Mouse (Mus musculus) frontal cortex, adult 2 months (tissue): ENCODE measurements around the gene Olfr1216. TPM values are rescaled to one million over a fixed set of nuclear protein-coding genes. Genes with fewer than 3 reads are reported as not detected.
"Not testable (repeated sequence)": the region's sequence is repeated elsewhere in the genome, so short reads cannot be mapped to it uniquely, and the experiment has no call there.

Source experiments
- DNase-seq, 2 experiments: peaks; one replicate each; pipeline ENCODE4 v3.0.0; 2022; ENCODE audit warnings: low spot score in 1 of 2; ENCODE audit errors: extremely low spot score in 1 of 2
- polyA plus RNA-seq: library from polyadenylated mRNA; depleted of rRNA; stranded (reverse); fragments of >200 nt; gene quantifications from 2 replicates; pipeline ENCODE4 v1.2.3, GENCODE M21; 2012; rRNA removed

Olfr1216 gene
- polyA plus RNA-seq = not detected in 2 replicates

DNA sequence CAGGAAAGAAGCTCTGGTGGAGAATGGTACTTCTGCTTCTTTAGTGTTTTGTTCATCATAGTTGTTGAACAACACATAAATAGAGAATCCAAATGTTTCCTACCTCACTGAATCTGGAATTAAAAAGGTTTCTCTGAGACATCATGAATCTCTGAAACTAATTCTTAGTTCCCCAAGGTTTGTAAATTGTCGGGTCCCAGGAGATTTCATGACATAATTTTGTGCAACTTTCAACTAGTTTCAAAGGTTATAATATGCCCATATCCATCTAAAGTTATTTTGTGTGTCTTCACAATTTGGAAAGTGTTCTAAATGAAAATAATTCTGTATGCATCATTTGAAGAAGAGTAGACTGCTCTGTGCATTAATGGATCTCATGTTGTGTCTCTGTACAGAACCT is at the start of gene Olfr1216:
Olfr1216 (minus strand) TSS at position 101 of the 400 bp plus-strand sequence.
- DNase-seq = no peak

DNA sequence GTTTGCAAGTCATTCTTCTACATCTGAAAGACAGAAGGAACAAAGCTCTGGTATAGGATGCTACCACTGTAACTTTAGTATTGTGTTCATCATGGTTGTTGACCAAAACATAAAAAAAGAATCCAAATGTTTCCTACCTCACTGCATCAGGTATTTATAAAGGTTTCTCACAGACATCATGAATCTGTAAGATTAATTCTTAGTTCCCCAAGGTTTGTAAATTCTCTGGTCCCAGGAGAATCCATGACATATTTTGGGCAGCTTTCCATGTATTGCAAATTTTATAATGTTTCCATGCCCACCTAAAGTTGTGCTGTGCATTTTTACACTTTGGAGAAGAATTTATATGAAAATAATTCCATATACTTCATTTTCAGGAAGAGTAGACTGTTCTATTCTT is 42.9 kb upstream of the Olfr1216 start, which contains the start of gene Olfr1218:
Olfr1218 (minus strand) TSS at position 101 of the 400 bp plus-strand sequence.
- no peak for DNase-seq

DNA sequence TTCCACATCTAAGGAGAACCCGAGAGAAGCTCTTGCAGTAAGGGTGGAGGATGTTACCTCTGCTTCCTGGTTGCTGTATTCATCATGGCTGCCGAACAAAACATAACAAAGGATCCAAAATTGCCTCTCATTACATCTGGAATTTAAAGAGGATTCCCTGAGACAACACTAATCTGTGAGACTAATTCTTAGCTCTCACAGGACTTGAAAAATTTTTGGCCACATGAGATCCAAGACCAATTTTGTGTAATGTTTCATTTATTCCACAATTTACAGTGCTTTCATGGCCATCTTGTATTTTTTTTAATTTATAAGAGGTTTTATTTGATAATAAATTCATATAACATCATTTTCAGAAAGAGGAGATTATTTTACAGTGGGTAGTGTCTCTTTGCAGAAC is 13.8 kb upstream of the Olfr1216 start, which contains the start of gene Olfr1217:
Olfr1217 (minus strand) TSS at position 101 of the 400 bp plus-strand sequence.
- no peak for DNase-seq

GRCm38 (mm10) chr2:89021436-89021835 is 3.3 kb upstream of the Olfr1216 start:
- DNase-seq = not testable (repeated sequence)

- no peak for DNase-seq
Measured at GRCm38 (mm10) chr2:89006873-89007272, 11.3 kb downstream of the Olfr1216 start, which contains the start of gene Olfr1215. Gene Olfr1215 (minus strand): TSS chr2:89006973.

DNA sequence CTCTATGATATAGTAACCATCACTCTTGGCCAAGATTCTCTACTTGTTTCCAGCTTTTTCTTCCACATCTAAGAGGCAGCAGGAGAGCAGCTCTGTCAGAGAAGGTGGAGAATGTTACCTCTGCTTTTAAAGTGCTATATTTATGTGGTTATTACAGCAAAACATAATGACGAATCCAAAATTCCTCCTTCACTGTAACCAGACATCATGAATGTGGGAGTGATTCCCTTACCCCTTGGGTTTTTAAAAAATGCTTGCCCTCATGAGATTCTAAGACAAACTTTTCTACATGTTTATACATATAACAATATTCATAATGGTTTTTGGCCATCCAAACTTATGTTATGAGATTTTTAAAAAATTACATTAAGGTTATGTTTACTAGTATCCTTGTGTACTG is 25.6 kb downstream of the Olfr1216 start, which contains the start of gene Olfr1214:
Olfr1214 (minus strand) TSS at position 101 of the 400 bp plus-strand sequence.
- no peak for DNase-seq

GRCm38 (mm10) chr2:88980181-88980580 is 38.0 kb downstream of the Olfr1216 start, which contains the start of gene Gm13762:
Gene Gm13762 (minus strand): TSS chr2:88980281.
- DNase-seq = no peak

Other genes starting within 250 kb of the Olfr1216 start
- not detected in 2 replicates for gene Olfr1200, start 247.9 kb downstream of the Olfr1216 start, polyA plus RNA-seq
- gene Olfr1201, start 225.3 kb downstream of the Olfr1216 start, polyA plus RNA-seq = not detected in 2 replicates
- not detected in 2 replicates for gene Olfr1202, start 203.8 kb downstream of the Olfr1216 start, polyA plus RNA-seq
- not detected in 2 replicates for gene Olfr1205, start 188.6 kb downstream of the Olfr1216 start, polyA plus RNA-seq
- not detected in 2 replicates for gene Olfr1204, start 169.0 kb downstream of the Olfr1216 start, polyA plus RNA-seq
- gene Olfr1206, start 155.1 kb downstream of the Olfr1216 start, polyA plus RNA-seq = not detected in 2 replicates
- not detected in 2 replicates for gene Olfr1208, start 116.0 kb downstream of the Olfr1216 start, polyA plus RNA-seq
- gene Olfr1209, start 103.2 kb downstream of the Olfr1216 start, polyA plus RNA-seq = not detected in 2 replicates
- not detected in 2 replicates for gene Olfr1211, start 80.2 kb downstream of the Olfr1216 start, polyA plus RNA-seq
- gene Olfr1212, start 64.4 kb downstream of the Olfr1216 start, polyA plus RNA-seq = not detected in 2 replicates
- not detected in 2 replicates for gene Gm13762, start 38.1 kb downstream of the Olfr1216 start, polyA plus RNA-seq
- not detected in 2 replicates for gene Olfr1214, start 25.7 kb downstream of the Olfr1216 start, polyA plus RNA-seq
- not detected in 2 replicates for gene Olfr1215, start 11.4 kb downstream of the Olfr1216 start, polyA plus RNA-seq
- 0.15 TPM in 1 of 2 replicates, not detected in the other for gene Olfr1217, start 13.7 kb upstream of the Olfr1216 start, polyA plus RNA-seq
- not detected in 2 replicates for gene Olfr1218, start 42.8 kb upstream of the Olfr1216 start, polyA plus RNA-seq
- gene Olfr1219, start 65.2 kb upstream of the Olfr1216 start, polyA plus RNA-seq = not detected in 2 replicates
- not detected in 2 replicates for gene Olfr1220, start 88.5 kb upstream of the Olfr1216 start, polyA plus RNA-seq
- not detected in 2 replicates for gene Olfr1221, start 98.9 kb upstream of the Olfr1216 start, polyA plus RNA-seq
- gene Olfr1222, start 114.7 kb upstream of the Olfr1216 start, polyA plus RNA-seq = not detected in 2 replicates
- gene Olfr1223, start 133.2 kb upstream of the Olfr1216 start, polyA plus RNA-seq = not detected in 2 replicates
- gene Olfr1224-ps1, start 145.8 kb upstream of the Olfr1216 start, polyA plus RNA-seq = not detected in 2 replicates
- gene Olfr1225, start 156.3 kb upstream of the Olfr1216 start, polyA plus RNA-seq = not detected in 2 replicates
- 0.02 TPM in 1 of 2 replicates, not detected in the other for gene Olfr1226, start 181.7 kb upstream of the Olfr1216 start, polyA plus RNA-seq
- gene Olfr1228, start 235.7 kb upstream of the Olfr1216 start, polyA plus RNA-seq = 0.12 TPM in 1 of 2 replicates, not detected in the other